Mouse (Mus musculus): ENCODE measurements around the gene Fnbp1.
"Not testable (repeated sequence)": the region's sequence is repeated elsewhere in the genome, so short reads cannot be mapped to it uniquely, and the experiment has no call there.

Gene Fnbp1

GRCm38 (mm10) chr2:31141867-31142454 is at the start of gene Fnbp1:
TSS of gene Fnbp1 (minus strand) at chr2:31142008.
- DNase-seq (ENCODE audit: inconsistent age in 2 of 2, low spot score in 1 of 2), result peak; percentile 90 to 97

DNA sequence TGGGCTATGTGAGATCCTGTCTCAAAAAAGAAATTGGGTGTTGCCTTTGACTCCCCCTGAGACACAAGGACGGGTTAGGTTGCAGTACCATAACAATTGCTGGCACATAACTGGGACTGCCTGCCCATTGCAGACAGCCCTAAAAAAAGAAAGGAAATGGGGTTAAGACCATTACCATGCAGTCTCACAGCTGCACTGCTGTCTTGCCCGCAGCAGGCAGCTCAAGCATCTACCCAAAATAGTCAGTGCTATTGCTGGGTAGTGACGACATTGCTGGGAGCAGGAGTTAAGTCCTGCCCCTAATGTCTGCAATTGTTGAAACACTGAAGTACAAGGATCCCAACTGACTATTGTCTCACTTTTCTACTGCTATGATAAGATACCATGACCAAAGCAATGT is 47.8 kb upstream of the Fnbp1 start:
- DNase-seq (ENCODE audit: inconsistent age in 2 of 2, low spot score in 1 of 2), result no peak

- no peak for DNase-seq (ENCODE audit: inconsistent age in 2 of 2, low spot score in 1 of 2)
These were observed 46.9 kb upstream of the Fnbp1 start for GRCm38 (mm10) chr2:31188691-31189090.

DNA sequence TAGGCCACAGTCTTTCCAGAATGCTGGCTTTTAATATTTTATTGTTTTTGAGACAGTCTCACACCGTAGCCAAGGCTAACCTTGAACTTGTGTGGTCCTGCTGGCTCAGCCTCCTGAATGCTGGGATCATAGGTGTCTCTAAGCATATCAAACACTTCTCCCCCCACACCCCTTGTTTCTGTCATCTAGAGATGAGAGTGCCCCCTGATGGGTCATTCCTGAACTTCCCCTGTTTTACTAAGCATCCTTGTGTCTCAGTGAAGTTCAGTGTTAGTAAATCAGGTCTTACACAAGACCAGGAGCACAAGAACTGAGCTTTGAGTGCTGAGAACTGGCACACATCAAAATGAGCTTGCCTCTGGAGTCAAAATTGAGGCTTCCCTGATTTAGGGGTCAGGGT is 42.0 kb upstream of the Fnbp1 start:
- peak in 1 of 2 experiments; percentile 50 for DNase-seq (ENCODE audit: inconsistent age in 2 of 2, low spot score in 1 of 2)

GRCm38 (mm10) chr2:31182786-31183330 is 41.0 kb upstream of the Fnbp1 start:
- DNase-seq (ENCODE audit: inconsistent age in 2 of 2, low spot score in 1 of 2), result no peak

GRCm38 (mm10) chr2:31180081-31180551 is 38.3 kb upstream of the Fnbp1 start:
- DNase-seq (ENCODE audit: inconsistent age in 2 of 2, low spot score in 1 of 2), result peak; percentile 75 to 90

DNA sequence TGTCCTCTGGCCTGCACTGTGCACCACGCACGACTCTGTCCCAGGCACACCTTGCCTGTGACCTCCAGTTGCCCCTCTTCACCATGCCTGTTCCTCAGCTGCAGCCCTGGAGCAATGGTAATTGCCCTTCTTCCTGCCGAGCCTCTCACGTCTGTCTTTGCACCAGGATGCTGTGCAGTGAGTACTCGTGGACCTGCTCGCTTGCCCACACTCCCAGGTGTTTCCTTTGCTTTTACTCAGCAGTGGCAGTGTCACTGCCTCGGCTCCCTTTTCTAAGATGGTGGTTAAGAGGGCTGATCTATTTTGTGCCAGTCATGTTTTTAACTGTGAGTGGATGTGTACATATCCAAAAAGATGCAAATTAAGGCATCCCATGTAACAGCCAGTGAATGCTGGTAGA is 37.7 kb upstream of the Fnbp1 start:
- DNase-seq (ENCODE audit: inconsistent age in 2 of 2, low spot score in 1 of 2), result no peak

DNA sequence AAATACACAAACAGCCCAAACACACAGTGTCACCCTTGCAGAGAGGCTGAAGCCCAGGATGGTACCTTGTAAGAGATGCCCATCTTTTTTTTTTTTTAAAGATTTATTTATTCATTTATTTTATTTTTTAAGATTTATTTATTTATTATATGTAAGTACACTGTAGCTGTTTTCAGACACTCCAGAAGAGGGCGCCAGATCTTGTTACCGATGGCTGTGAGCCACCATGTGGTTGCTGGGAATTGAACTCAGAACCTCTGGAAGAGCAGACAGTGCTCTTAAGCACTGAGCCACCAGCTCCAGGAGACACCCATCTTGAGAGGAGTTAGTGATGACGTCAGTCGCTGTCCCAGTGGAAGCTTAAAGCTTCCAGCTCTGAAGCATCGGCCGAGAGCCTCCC is 36.8 kb upstream of the Fnbp1 start:
- peak in 1 of 2 experiments; percentile 56 for DNase-seq (ENCODE audit: inconsistent age in 2 of 2, low spot score in 1 of 2)

DNA sequence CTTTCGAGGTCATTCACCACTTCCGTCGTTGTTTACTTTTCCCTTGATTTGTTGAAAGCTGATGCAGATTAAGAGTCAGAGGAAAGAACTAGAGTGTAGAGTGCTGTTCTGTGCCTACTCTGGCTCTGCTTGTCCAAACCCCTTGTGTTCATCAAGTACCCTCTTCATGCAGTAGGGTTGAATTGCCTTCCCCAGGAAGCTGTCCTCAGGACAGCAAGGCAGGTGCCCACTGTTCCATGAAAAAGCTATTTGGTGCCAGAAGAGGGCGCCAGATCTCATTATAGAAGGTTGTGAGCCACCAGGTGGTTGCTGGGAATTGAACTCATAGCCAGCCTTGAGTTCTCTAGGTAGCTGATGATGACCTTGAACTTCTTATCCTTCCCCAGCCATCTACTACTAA is 31.5 kb upstream of the Fnbp1 start:
- DNase-seq (ENCODE audit: inconsistent age in 2 of 2, low spot score in 1 of 2), result no peak

DNA sequence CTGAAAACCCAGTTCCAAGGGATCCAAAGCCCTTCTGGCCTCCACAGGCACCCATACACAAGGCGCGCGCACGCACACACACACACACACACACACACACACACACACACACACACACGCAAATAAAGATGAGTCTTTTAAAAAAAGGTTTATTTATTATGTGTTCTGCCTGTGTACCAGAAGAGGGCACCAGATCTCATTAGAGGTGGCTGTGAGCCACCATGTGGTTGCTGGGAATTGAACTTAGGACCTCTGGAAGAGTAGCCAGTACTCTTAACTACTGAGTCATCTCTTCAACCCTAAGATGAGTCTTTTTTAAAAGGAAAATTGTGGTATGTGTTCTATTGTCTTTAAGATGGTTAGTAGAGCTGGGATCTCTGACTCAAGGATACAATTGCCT is 30.7 kb upstream of the Fnbp1 start:
- DNase-seq (ENCODE audit: inconsistent age in 2 of 2, low spot score in 1 of 2), result no peak

- peak in 1 of 2 experiments; percentile 56 for DNase-seq (ENCODE audit: inconsistent age in 2 of 2, low spot score in 1 of 2)
These were observed 30.2 kb upstream of the Fnbp1 start for GRCm38 (mm10) chr2:31172001-31172400.

- peak in 1 of 2 experiments; percentile 47 for DNase-seq (ENCODE audit: inconsistent age in 2 of 2, low spot score in 1 of 2)
These were observed 28.4 kb upstream of the Fnbp1 start for GRCm38 (mm10) chr2:31170164-31170563.

DNA sequence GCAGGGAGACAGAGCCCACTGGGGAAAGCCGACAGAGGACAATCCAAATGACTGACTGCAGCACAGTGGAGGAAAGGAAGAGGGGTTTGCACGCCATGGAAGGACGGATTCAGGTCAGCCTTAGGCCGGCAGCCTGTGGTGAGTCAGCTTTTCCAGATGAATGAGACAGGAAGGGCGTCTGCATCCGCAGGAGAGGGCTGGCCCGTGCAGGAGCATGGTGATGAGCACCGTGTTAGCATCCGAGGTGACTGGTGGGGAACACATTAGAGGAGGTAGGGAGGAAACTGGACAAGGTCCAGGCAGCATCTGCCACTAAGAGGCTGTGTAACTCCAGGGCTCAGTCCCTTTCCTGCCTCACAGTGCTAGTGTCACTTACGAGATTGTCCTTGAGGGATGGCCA is 27.2 kb upstream of the Fnbp1 start:
- DNase-seq (ENCODE audit: inconsistent age in 2 of 2, low spot score in 1 of 2), result peak; percentile 76 to 91

- DNase-seq (ENCODE audit: inconsistent age in 2 of 2, low spot score in 1 of 2), result not testable (repeated sequence)
These were observed 25.8 kb upstream of the Fnbp1 start for GRCm38 (mm10) chr2:31167571-31167970.

DNA sequence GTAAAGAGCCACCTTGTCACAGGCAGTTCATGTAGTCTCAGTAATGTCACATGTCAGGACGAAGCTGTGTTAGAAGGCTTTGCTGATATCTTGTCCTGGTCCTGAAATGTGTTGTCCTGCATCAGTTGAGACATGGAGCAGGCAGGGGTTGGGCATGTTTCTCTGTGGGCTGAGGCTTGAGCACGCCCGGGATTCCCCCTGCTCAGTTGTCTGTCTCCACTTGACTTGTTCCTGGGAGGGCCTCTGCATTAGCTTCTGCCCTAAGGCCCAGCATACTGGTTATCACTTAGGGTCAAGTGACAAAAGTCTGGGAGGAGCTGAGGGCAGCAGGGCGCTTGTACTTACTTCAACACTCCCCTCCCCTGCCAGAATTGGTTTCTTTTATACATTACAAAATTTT is 23.7 kb upstream of the Fnbp1 start:
- no peak for DNase-seq (ENCODE audit: inconsistent age in 2 of 2, low spot score in 1 of 2)

DNA sequence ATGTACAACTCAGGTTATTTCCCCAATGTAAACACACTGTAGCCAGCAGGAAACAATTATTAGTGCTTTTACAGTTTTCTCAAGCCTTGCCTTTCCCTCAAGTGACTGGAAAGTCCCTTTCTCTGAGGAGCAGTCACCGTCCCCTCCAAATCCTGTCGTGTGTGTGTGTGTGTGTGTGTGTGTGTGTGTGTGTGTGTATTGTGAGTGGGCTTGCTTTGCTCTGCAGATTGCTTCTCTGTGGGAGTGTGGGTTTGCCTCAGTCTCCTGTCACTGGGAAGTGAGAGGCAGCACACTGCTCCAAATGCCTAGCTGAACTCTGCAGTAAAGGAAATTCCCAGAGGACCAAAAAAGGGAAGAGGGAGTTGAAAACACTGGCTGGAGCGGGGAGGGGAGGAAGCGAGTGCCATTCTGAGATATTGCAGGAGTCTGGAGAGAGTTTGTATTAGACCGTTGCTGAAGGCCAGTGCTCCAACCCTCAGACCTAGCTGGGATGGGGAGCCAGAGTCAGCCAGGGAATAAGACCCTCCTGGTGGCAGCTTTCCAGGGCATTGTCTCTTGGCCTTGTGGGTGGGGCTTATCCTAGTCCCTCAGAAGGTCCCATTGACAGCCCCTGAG is 23.1 kb upstream of the Fnbp1 start:
- DNase-seq (ENCODE audit: inconsistent age in 2 of 2, low spot score in 1 of 2), result peak in 1 of 2 experiments; percentile 62

- DNase-seq (ENCODE audit: inconsistent age in 2 of 2, low spot score in 1 of 2), result peak in 1 of 2 experiments; percentile 65
These were observed 21.7 kb upstream of the Fnbp1 start for GRCm38 (mm10) chr2:31163361-31164118.

DNA sequence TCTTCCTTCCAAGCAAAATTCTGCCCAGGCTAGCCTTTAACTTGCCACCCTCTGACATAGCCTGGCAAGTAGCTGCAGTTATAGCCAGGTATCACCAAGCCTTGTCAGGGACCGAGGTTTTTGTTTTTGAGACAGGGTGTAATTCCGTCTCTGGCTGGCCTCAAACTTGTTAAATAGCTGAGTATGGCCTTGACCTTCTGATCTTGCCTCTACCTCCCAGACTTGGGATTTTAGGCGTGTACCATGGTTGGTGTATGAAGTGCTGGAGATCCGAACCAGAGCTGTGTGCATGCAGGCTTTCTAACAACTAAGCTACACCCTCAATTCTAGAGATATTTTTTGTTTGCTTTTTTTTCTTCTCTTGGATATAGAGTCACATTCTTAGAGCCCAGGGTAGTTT is 19.8 kb upstream of the Fnbp1 start:
- no peak for DNase-seq (ENCODE audit: inconsistent age in 2 of 2, low spot score in 1 of 2)

GRCm38 (mm10) chr2:31160147-31160920 is 18.5 kb upstream of the Fnbp1 start:
- DNase-seq (ENCODE audit: inconsistent age in 2 of 2, low spot score in 1 of 2), result no peak

- DNase-seq (ENCODE audit: inconsistent age in 2 of 2, low spot score in 1 of 2), result no peak
These were observed 15.0 kb upstream of the Fnbp1 start for GRCm38 (mm10) chr2:31156846-31157245.

Measured in adrenal gland, adult (tissue).